Mouse (Mus musculus): ENCODE measurements around the gene Gm17455. TPM values are rescaled to one million over a fixed set of nuclear protein-coding genes. Genes with fewer than 3 reads are reported as not detected.

Gene Gm17455
- polyA plus RNA-seq, 1 experiment from 2014 or later, result 5.5 TPM

DNA sequence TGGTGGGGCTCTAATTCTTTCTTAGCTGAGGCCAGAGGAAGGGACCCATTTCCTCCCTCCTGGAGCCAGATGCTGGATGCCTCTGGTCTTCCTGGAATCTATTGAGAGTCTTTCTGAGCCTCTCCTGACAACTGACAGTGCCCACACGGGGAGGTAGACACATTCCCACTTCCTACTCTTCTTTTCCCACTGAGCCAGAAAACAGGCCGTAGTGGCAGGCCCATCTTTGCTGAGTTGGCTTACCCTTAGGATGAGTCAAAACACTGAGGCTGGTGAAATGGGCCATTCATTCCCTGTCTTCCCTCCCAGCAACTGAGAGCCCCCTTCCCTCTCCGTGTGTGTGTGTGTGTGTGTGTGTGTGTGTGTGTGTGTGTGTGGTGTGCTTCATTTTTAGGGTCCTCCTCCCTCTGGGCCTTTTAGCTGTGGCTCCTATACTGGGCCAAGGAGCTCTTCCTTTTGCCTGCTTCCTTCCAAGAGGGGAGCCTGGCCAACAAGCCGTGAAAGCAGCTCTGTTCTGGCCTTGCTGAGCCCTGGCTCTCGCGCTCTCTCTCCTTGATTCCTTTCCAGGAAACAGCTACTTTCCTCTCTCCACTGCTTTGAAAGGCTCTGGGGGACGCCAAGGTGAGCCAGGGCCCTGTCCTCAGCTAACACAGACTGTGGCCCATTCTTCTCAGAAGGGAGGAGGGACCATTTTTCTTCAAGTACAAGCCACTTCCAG is 6.1 kb downstream of the Gm17455 start:
- Histone ChIP-seq H3K4me3 (no peak overlapping the region), H3K27me3 (ENCODE audit: low read depth, poor library complexity, severe bottlenecking) (peaks cover 10% of the 10 kb centered on the region; the same call in 1 of the 2 replicates), H3K4me1 (peaks cover 8% of the 10 kb centered on the region), H3K36me3 (no peaks in the 10 kb centered on the region), H3K9me3 (replicated peaks) (no peaks in the 10 kb centered on the region), H3K27ac (replicated peaks) (no peak overlapping the region)
- no peak for DNase-seq (ENCODE audit: low spot score)
- WGBS, result 68% methylated on average over 7 of the region's 7 CpGs

GRCm38 (mm10) chr10:60407831-60408230 is 8.3 kb downstream of the Gm17455 start:
- no peak overlapping the region for H3K27ac ChIP-seq (replicated peaks)
- H3K27me3 ChIP-seq (ENCODE audit: low read depth, poor library complexity, severe bottlenecking), result peaks cover 16% of the 10 kb centered on the region; the same call in 1 of the 2 replicates
- WGBS, result 5% methylated on average over 5 of the region's 5 CpGs
- no peaks in the 10 kb centered on the region for H3K9me3 ChIP-seq (replicated peaks)
- no peak overlapping the region for H3K4me3 ChIP-seq
- peak; percentile 73 for DNase-seq (ENCODE audit: low spot score)
- no peaks in the 10 kb centered on the region for H3K36me3 ChIP-seq
- no peaks in the 10 kb centered on the region for H3K4me1 ChIP-seq

- WGBS, result 33% methylated on average over 5 of the region's 5 CpGs
These were observed 12.3 kb downstream of the Gm17455 start for GRCm38 (mm10) chr10:60411794-60412193.

GRCm38 (mm10) chr10:60413756-60414155 is 14.2 kb downstream of the Gm17455 start:
- no peaks in the 10 kb centered on the region; the same call in 1 of the 2 replicates for H3K4me1 ChIP-seq
- DNase-seq (ENCODE audit: low spot score), result no peak
- H3K36me3 ChIP-seq, result no peaks in the 10 kb centered on the region
- no peaks in the 10 kb centered on the region for H3K9me3 ChIP-seq (replicated peaks)
- WGBS, result 85% methylated on average over 2 of the region's 2 CpGs
- H3K27ac ChIP-seq (replicated peaks), result no peak overlapping the region
- no peak overlapping the region for H3K4me3 ChIP-seq
- peaks cover 12% of the 10 kb centered on the region; the same call in 1 of the 2 replicates for H3K27me3 ChIP-seq (ENCODE audit: low read depth, poor library complexity, severe bottlenecking)

More at GRCm38 (mm10) chr10:60411794-60412193, 12.3 kb downstream of the Gm17455 start:
- Histone ChIP-seq H3K27ac (replicated peaks) (no peak overlapping the region), H3K4me1 (no peaks in the 10 kb centered on the region; the same call in 1 of the 2 replicates), H3K9me3 (replicated peaks) (no peaks in the 10 kb centered on the region), H3K27me3 (ENCODE audit: low read depth, poor library complexity, severe bottlenecking) (peaks cover 16% of the 10 kb centered on the region; the same call in 1 of the 2 replicates), H3K36me3 (no peaks in the 10 kb centered on the region), H3K4me3 (no peak overlapping the region)
- no peak for DNase-seq (ENCODE audit: low spot score)

GRCm38 (mm10) chr10:60417041-60417440 is 17.5 kb downstream of the Gm17455 start:
- Histone ChIP-seq H3K4me1 (no peaks in the 10 kb centered on the region; the same call in 1 of the 2 replicates), H3K9me3 (replicated peaks) (no peaks in the 10 kb centered on the region), H3K27me3 (ENCODE audit: low read depth, poor library complexity, severe bottlenecking) (no peaks in the 10 kb centered on the region), H3K27ac (replicated peaks) (no peak overlapping the region), H3K36me3 (no peaks in the 10 kb centered on the region), H3K4me3 (no peak overlapping the region)
- no peak for DNase-seq (ENCODE audit: low spot score)
- WGBS, result 87% methylated on average over 2 of the region's 2 CpGs

DNA sequence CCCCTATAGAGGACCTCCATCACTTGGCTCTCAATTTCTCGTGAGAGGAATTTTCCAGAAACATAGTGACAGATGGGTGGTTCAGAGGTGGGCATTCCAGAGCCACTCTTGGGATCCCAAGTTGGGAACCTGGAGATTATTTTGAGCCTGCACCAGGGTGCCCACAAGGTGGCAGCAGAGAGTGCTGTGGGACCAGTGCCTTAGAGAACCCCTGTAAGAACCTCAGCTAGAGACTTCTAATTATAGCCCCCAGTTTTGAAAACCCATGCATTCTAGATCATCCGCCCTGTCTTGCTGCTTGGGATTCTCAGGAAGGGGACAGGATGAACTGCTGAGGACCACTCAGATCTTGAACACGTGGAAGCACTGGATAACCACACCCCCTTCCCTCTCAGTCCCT is 18.6 kb downstream of the Gm17455 start:
- Histone ChIP-seq H3K4me1 (no peaks in the 10 kb centered on the region; the same call in 1 of the 2 replicates), H3K27ac (replicated peaks) (no peak overlapping the region), H3K27me3 (ENCODE audit: low read depth, poor library complexity, severe bottlenecking) (no peaks in the 10 kb centered on the region), H3K4me3 (no peak overlapping the region), H3K9me3 (replicated peaks) (no peaks in the 10 kb centered on the region), H3K36me3 (no peaks in the 10 kb centered on the region)
- 15% methylated on average over 3 of the region's 3 CpGs for WGBS
- DNase-seq (ENCODE audit: low spot score), result peak; percentile 67

- Histone ChIP-seq H3K4me1 (no peaks in the 10 kb centered on the region; the same call in 1 of the 2 replicates), H3K27me3 (ENCODE audit: low read depth, poor library complexity, severe bottlenecking) (no peaks in the 10 kb centered on the region), H3K4me3 (no peak overlapping the region), H3K9me3 (replicated peaks) (no peaks in the 10 kb centered on the region), H3K27ac (replicated peaks) (no peak overlapping the region), H3K36me3 (no peaks in the 10 kb centered on the region)
- WGBS, result 21% methylated on average over 4 of the region's 4 CpGs
- DNase-seq (ENCODE audit: low spot score), result no peak
These were observed 20.1 kb downstream of the Gm17455 start for GRCm38 (mm10) chr10:60419624-60420023.

- WGBS, result 73% methylated on average over 7 of the region's 7 CpGs
- H3K9me3 ChIP-seq (replicated peaks), result peaks cover 17% of the 10 kb centered on the region
- H3K4me1 ChIP-seq, result no peaks in the 10 kb centered on the region
- no peaks in the 10 kb centered on the region for H3K27me3 ChIP-seq (ENCODE audit: low read depth, poor library complexity, severe bottlenecking)
- no peak overlapping the region for H3K27ac ChIP-seq (replicated peaks)
- no peak overlapping the region for H3K4me3 ChIP-seq
- no peak for DNase-seq (ENCODE audit: low spot score)
- no peaks in the 10 kb centered on the region for H3K36me3 ChIP-seq
These were observed 23.2 kb downstream of the Gm17455 start for GRCm38 (mm10) chr10:60422756-60423155.

- WGBS, result 74% methylated on average over 10 of the region's 10 CpGs
- H3K9me3 ChIP-seq (replicated peaks), result peaks cover 14% of the 10 kb centered on the region
- H3K4me1 ChIP-seq, result peaks cover 19% of the 10 kb centered on the region
- H3K27me3 ChIP-seq (ENCODE audit: low read depth, poor library complexity, severe bottlenecking), result 0 out of 2 replicates have a peak, but pooled peaks cover 4% of the 10 kb centered on the region
- DNase-seq (ENCODE audit: low spot score), result no peak
- H3K27ac ChIP-seq (replicated peaks), result no peak overlapping the region
- no peaks in the 10 kb centered on the region for H3K36me3 ChIP-seq
- no peak overlapping the region for H3K4me3 ChIP-seq
These were observed 30.5 kb downstream of the Gm17455 start for GRCm38 (mm10) chr10:60430001-60430400.

- no peak for DNase-seq (ENCODE audit: low spot score)
- Histone ChIP-seq H3K27me3 (ENCODE audit: low read depth, poor library complexity, severe bottlenecking) (0 out of 2 replicates have a peak, but pooled peaks cover 4% of the 10 kb centered on the region), H3K27ac (replicated peaks) (peak overlapping the region; percentile 23; the same call in 1 of the 2 replicates), H3K4me3 (no peak overlapping the region), H3K9me3 (replicated peaks) (peaks cover 8% of the 10 kb centered on the region), H3K4me1 (peaks cover 19% of the 10 kb centered on the region), H3K36me3 (no peaks in the 10 kb centered on the region)
- WGBS, result 34% methylated on average over 6 of the region's 6 CpGs
These were observed 31.1 kb downstream of the Gm17455 start for GRCm38 (mm10) chr10:60430591-60430990.

GRCm38 (mm10) chr10:60432679-60433078 is 33.2 kb downstream of the Gm17455 start:
- 27% methylated on average over 4 of the region's 4 CpGs for WGBS
- Histone ChIP-seq H3K36me3 (no peaks in the 10 kb centered on the region), H3K4me3 (no peak overlapping the region), H3K27ac (replicated peaks) (no peak overlapping the region), H3K4me1 (peaks cover 19% of the 10 kb centered on the region), H3K9me3 (replicated peaks) (no peaks in the 10 kb centered on the region), H3K27me3 (ENCODE audit: low read depth, poor library complexity, severe bottlenecking) (peaks cover 4% of the 10 kb centered on the region; the same call in 1 of the 2 replicates)
- no peak for DNase-seq (ENCODE audit: low spot score)

- Histone ChIP-seq H3K4me3 (no peak overlapping the region), H3K36me3 (no peaks in the 10 kb centered on the region), H3K27me3 (ENCODE audit: low read depth, poor library complexity, severe bottlenecking) (0 out of 2 replicates have a peak, but pooled peaks cover 4% of the 10 kb centered on the region), H3K4me1 (no peaks in the 10 kb centered on the region), H3K27ac (replicated peaks) (no peak overlapping the region), H3K9me3 (replicated peaks) (no peaks in the 10 kb centered on the region; the same call in 1 of the 2 replicates)
- 86% methylated on average over 4 of the region's 4 CpGs for WGBS
- DNase-seq (ENCODE audit: low spot score), result no peak
These were observed 42.8 kb downstream of the Gm17455 start for GRCm38 (mm10) chr10:60442321-60442720.

GRCm38 (mm10) chr10:60443078-60443477 is 43.6 kb downstream of the Gm17455 start:
- H3K27ac ChIP-seq (replicated peaks), result no peak overlapping the region
- no peaks in the 10 kb centered on the region; the same call in 1 of the 2 replicates for H3K9me3 ChIP-seq (replicated peaks)
- no peaks in the 10 kb centered on the region for H3K4me1 ChIP-seq
- no peak for DNase-seq (ENCODE audit: low spot score)
- no peak overlapping the region for H3K4me3 ChIP-seq
- H3K36me3 ChIP-seq, result no peaks in the 10 kb centered on the region
- 0 out of 2 replicates have a peak, but pooled peaks cover 5% of the 10 kb centered on the region for H3K27me3 ChIP-seq (ENCODE audit: low read depth, poor library complexity, severe bottlenecking)
- WGBS, result 11% methylated on average over 2 of the region's 2 CpGs
